In the genomic region with DNA sequence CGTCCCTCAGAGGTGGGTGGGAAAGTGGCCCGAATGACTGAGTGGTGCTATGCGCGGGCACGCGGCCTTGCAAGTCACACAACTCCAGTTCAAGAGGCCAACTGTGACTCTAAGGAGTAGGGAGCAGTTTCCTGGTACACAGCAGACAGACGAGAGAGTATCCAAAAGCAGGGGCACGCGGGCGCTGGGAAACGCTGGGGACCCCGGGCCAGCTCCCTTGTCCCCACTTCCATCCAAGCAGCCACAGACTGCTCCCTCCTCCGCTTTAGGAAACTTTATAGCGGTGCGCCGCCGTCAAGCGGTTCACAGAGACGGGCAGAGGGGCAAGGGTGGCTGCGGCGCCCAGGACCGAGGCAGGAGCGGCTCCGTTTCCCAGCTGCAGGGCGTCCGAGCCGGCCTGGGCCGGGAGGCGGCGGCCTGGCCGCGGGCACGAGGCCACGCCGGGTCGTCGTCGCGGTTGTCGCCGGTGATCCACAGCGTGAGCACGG, we compare ENCODE assay signal across 10 mouse cellular contexts. TPM values are rescaled to one million over a fixed set of nuclear protein-coding genes. Genes with fewer than 3 reads are reported as not detected.
DNase-seq lines count a peak whose midpoint lies in the region; ATAC-seq lines count a peak whose summit lies in the region.
"Had no signal": no experiment of that assay in that cellular context is flagged by ENCODE, and none has a peak within 500 bp of the region (broad histone marks: within the 10 kb centered on the region; RNA-seq: fewer than 3 reads in every experiment).

No protein-coding gene starts in this region.

- no peak for ATAC-seq in heart, embryonic 13.5 days (ENCODE audit: extremely low read depth, insufficient number of reproducible peaks, low FRiP score, low TSS enrichment)
- ATAC-seq in embryonic facial prominence, embryonic 12.5 days (ENCODE audit: insufficient number of reproducible peaks, insufficient read depth, low FRiP score, low TSS enrichment) = no peak
- ATAC-seq in hindbrain, embryonic 16.5 days = peak; percentile 51
- ATAC-seq in midbrain, embryonic 15.5 days (replicated peaks) = 0 out of 2 replicates have a peak, but pooled peaks have one; percentile 28
- no peak for ATAC-seq in erythroblast, adult 5-6 weeks (replicated peaks; ENCODE audit: low FRiP score, poor library complexity, severe bottlenecking)
- ATAC-seq in inflammation-experienced regulatory T-cells, adult 6 months = no peak

- no peak for DNase-seq in heart, adult 8-10 months (ENCODE audit: low spot score)
- DNase-seq in urinary bladder, postnatal 25 days (ENCODE audit: low spot score) = no peak
- DNase-seq: cerebellum, adult 11 months had no signal

- H3K36me3 ChIP-seq in heart, embryonic 13.5 days = no peaks in the 10 kb centered on the region
- no peaks in the 10 kb centered on the region for H3K36me3 ChIP-seq in embryonic facial prominence, embryonic 12.5 days
- no peaks in the 10 kb centered on the region for H3K36me3 ChIP-seq in hindbrain, embryonic 16.5 days (ENCODE audit: control insufficient read depth, insufficient read depth, low read length)
- 0 out of 2 replicates have a peak, but pooled peaks cover 4% of the 10 kb centered on the region for H3K36me3 ChIP-seq in midbrain, embryonic 15.5 days (replicated peaks)

- WGBS in heart, embryonic 13.5 days = 2% methylated on average over 43 of the region's 43 CpGs
- under 1% methylated on average over 43 of the region's 43 CpGs for WGBS in embryonic facial prominence, embryonic 12.5 days
- 3% methylated on average over 29 of the region's 43 CpGs for WGBS in hindbrain, embryonic 16.5 days
- WGBS in midbrain, embryonic 15.5 days = under 1% methylated on average over 43 of the region's 43 CpGs

- H3K4me2 ChIP-seq in heart, embryonic 13.5 days = peak overlapping the region; percentile 92
- H3K4me2 ChIP-seq in embryonic facial prominence, embryonic 12.5 days (replicated peaks) = peak overlapping the region; percentile 97
- H3K4me2 ChIP-seq in hindbrain, embryonic 16.5 days (ENCODE audit: low read length) = peak overlapping the region; percentile 95
- H3K4me2 ChIP-seq in midbrain, embryonic 15.5 days = peak overlapping the region; percentile 96

- peak overlapping the region; percentile 72 for H3K9ac ChIP-seq in heart, embryonic 13.5 days
- peak overlapping the region; percentile 56 for H3K9ac ChIP-seq in embryonic facial prominence, embryonic 12.5 days
- H3K9ac ChIP-seq in hindbrain, embryonic 16.5 days (ENCODE audit: low read depth, low read length) = peak overlapping the region; percentile 70
- H3K9ac ChIP-seq in midbrain, embryonic 15.5 days = peak overlapping the region; percentile 48

- H3K9me3 ChIP-seq in heart, embryonic 13.5 days = no peaks in the 10 kb centered on the region
- H3K9me3 ChIP-seq in embryonic facial prominence, embryonic 12.5 days = no peaks in the 10 kb centered on the region
- no peaks in the 10 kb centered on the region for H3K9me3 ChIP-seq in hindbrain, embryonic 16.5 days (ENCODE audit: control insufficient read depth, low read length)
- no peaks in the 10 kb centered on the region for H3K9me3 ChIP-seq in midbrain, embryonic 15.5 days

- H3K4me3 ChIP-seq in heart, embryonic 13.5 days = peak overlapping the region; percentile 57
- H3K4me3 ChIP-seq in embryonic facial prominence, embryonic 12.5 days = peak overlapping the region; percentile 53
- peak overlapping the region; percentile 53 for H3K4me3 ChIP-seq in hindbrain, embryonic 16.5 days (ENCODE audit: low read length)
- H3K4me3 ChIP-seq in midbrain, embryonic 15.5 days = peak overlapping the region; percentile 45

- peaks cover 98% of the 10 kb centered on the region for H3K27me3 ChIP-seq in heart, embryonic 13.5 days (replicated peaks)
- peaks cover 59% of the 10 kb centered on the region for H3K27me3 ChIP-seq in embryonic facial prominence, embryonic 12.5 days
- H3K27me3 ChIP-seq in hindbrain, embryonic 16.5 days (replicated peaks; ENCODE audit: control insufficient read depth, insufficient read depth, low read length) = peaks cover 26% of the 10 kb centered on the region
- H3K27me3 ChIP-seq in midbrain, embryonic 15.5 days (replicated peaks) = peaks cover 52% of the 10 kb centered on the region

- no peak overlapping the region for H3K27ac ChIP-seq in heart, embryonic 13.5 days (replicated peaks)
- H3K27ac ChIP-seq in embryonic facial prominence, embryonic 12.5 days = no peak overlapping the region
- H3K27ac ChIP-seq in hindbrain, embryonic 16.5 days (ENCODE audit: low read depth, low read length) = no peak overlapping the region
- no peak overlapping the region for H3K27ac ChIP-seq in midbrain, embryonic 15.5 days

- peaks cover 18% of the 10 kb centered on the region for H3K4me1 ChIP-seq in heart, embryonic 13.5 days
- peaks cover 20% of the 10 kb centered on the region; the same call in 1 of the 2 replicates for H3K4me1 ChIP-seq in embryonic facial prominence, embryonic 12.5 days
- H3K4me1 ChIP-seq in hindbrain, embryonic 16.5 days (ENCODE audit: control insufficient read depth, insufficient read depth, low read depth, low read length) = peaks cover 16% of the 10 kb centered on the region
- peaks cover 18% of the 10 kb centered on the region for H3K4me1 ChIP-seq in midbrain, embryonic 15.5 days

RNA-seq across cellular contexts. Expression of gene Gm47841, which starts 1.1 kb away (rescaled TPM):
- not detected in 2 replicates for polyA plus RNA-seq in heart, embryonic 13.5 days (2015; fragmentation: Nextera tagmentation; extraction: Ambion mirVana)
- under 1 TPM in 1 of 4 experiments, not detected in 3; 0.25 TPM for total RNA-seq in heart, adult 8-10 months (2022)
- polyA plus RNA-seq in embryonic facial prominence, embryonic 12.5 days (2016; fragmentation: Nextera tagmentation; extraction: Ambion mirVana) = not detected in 2 replicates
- polyA plus RNA-seq in hindbrain, embryonic 16.5 days (2015; fragmentation: Nextera tagmentation; extraction: Ambion mirVana) = not detected in 2 replicates
- polyA plus RNA-seq in midbrain, embryonic 15.5 days (2015; fragmentation: Nextera tagmentation; extraction: Ambion mirVana) = not detected in 2 replicates
- not detected in 2 replicates for total RNA-seq in erythroblast, adult 5-6 weeks (2015; ENCODE audit: low replicate concordance)
- total RNA-seq in erythroblast, adult 5-6 weeks (2017; ENCODE audit: low replicate concordance) = not detected in 2 replicates
- polyA plus RNA-seq in inflammation-experienced regulatory T-cells, adult 6 months (2017; shearing (Covaris generic)) = not detected
- total RNA-seq: CH12.LX had no signal

RNA-seq across cellular contexts. Expression of gene Fignl2, which starts 32.3 kb away (rescaled TPM):
- polyA plus RNA-seq in heart, embryonic 13.5 days (2015; fragmentation: Nextera tagmentation; extraction: Ambion mirVana) = 0.08 and 0.09 TPM in 2 replicates
- 1 to 10 TPM in 3 of 4 experiments, under 1 TPM in 1; 0.84 to 1.5 (median 1.2) TPM for total RNA-seq in heart, adult 8-10 months (2022)
- polyA plus RNA-seq in embryonic facial prominence, embryonic 12.5 days (2016; fragmentation: Nextera tagmentation; extraction: Ambion mirVana) = 0.36 and 0.38 TPM in 2 replicates
- 0.06 and 0.09 TPM in 2 replicates for polyA plus RNA-seq in hindbrain, embryonic 16.5 days (2015; fragmentation: Nextera tagmentation; extraction: Ambion mirVana)
- 0.09 TPM in 1 of 2 replicates, not detected in the other for polyA plus RNA-seq in midbrain, embryonic 15.5 days (2015; fragmentation: Nextera tagmentation; extraction: Ambion mirVana)
- not detected in 2 replicates for total RNA-seq in erythroblast, adult 5-6 weeks (2015; ENCODE audit: low replicate concordance)
- total RNA-seq in erythroblast, adult 5-6 weeks (2017; ENCODE audit: low replicate concordance) = not detected in 2 replicates
- polyA plus RNA-seq in inflammation-experienced regulatory T-cells, adult 6 months (2017; shearing (Covaris generic)) = not detected
- total RNA-seq: CH12.LX had no signal

Comparison
In these comparisons a context has a peak if more than half of its experiments do, and no peak if none do; other contexts are left out.
1. ATAC-seq: peak in hindbrain, embryonic 16.5 days (single experiment) and midbrain, embryonic 15.5 days (single experiment); none in heart, embryonic 13.5 days (single experiment), embryonic facial prominence, embryonic 12.5 days (single experiment), erythroblast, adult 5-6 weeks (single experiment) and inflammation-experienced regulatory T-cells, adult 6 months (single experiment).
2. Peak in every context shown above with its lines, with median percentiles within 50 percentile points of each other: H3K4me2 ChIP-seq, H3K4me3 ChIP-seq and H3K9ac ChIP-seq.